7 mouse cellular contexts compared by ENCODE assay signal in the genomic region with DNA sequence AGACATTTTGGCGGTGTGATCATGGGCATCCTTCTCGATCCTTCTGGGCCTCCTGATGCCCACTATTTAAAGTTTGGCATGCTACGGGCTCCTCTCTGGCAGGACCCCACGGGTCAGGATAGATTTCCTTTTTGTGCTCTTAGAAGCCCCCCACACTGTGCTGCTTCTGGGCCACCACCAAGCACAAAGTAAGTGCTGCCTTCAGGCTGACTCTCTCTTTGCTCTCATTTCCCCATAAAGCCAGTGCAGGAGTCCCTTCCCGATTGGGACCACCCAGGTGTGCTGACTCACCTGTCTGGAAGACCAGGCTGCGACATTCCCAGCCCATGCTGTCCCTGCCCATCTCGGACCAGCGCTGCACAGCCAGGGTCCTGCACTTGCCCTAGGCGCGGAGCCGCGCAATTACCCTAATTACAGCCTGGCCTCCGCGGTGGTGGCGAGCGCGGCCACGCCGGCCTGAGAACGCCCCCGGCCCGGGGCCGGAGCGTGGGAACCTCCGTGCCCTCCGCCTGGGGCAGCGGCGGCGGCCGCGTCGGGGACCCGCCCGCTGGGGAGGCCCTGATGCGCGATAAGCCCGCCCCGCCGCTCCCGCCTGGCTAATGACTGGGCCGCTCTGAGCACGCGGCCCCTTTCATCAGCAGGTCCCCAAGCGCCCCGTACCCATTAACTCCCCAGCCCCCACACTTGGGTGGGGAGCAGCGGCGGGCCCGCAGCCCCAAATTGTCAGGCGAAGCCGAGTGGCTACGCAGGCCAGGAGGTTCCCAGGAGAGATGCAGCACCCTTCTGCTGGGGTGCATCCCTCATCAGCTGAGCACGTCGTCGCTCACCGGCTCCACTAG. TPM values are rescaled to one million over a fixed set of nuclear protein-coding genes. Genes with fewer than 3 reads are reported as not detected.
A peak's percentile ranks its signal among the peaks of the same experiment; 100 is the strongest.
DNase-seq lines count a peak whose midpoint lies in the region; ATAC-seq and TF ChIP-seq lines count a peak whose summit lies in the region.

No protein-coding gene starts in this region.

- no peak for ATAC-seq in megakaryocyte, adult 5-6 weeks (ENCODE audit: poor library complexity, severe bottlenecking)
- ATAC-seq in forebrain, postnatal 0 days: peak; percentile 91
- ATAC-seq in midbrain, embryonic 11.5 days (ENCODE audit: low FRiP score): peak; percentile 82

- DNase-seq in cerebellum, postnatal 14 days: peak; percentile 41 to 54
- peak; percentile 74 for DNase-seq in forebrain, postnatal 0 days
- peak; percentile 42 for DNase-seq in layer of hippocampus, adult 9-11 months
- peak; percentile 93 for DNase-seq in midbrain, embryonic 11.5 days (ENCODE audit: low spot score, missing footprints)
- DNase-seq in testis, postnatal 10 days (ENCODE audit: low spot score): peak; percentile 48

- H3K27me3 ChIP-seq in megakaryocyte, embryonic 14.5 days (replicated peaks): peaks cover 84% of the 10 kb centered on the region
- no peaks in the 10 kb centered on the region for H3K27me3 ChIP-seq in forebrain, postnatal 0 days (ENCODE audit: insufficient read depth, low read length)
- H3K27me3 ChIP-seq in midbrain, embryonic 11.5 days (ENCODE audit: control insufficient read depth, insufficient read depth, low read length): peaks cover 24% of the 10 kb centered on the region

- peak overlapping the region; percentile 68 for H3K9ac ChIP-seq in forebrain, postnatal 0 days
- H3K9ac ChIP-seq in midbrain, embryonic 11.5 days (ENCODE audit: low read length): peak overlapping the region; percentile 61

- TF ChIP-seq CTCF in forebrain, postnatal 0 days (IDR thresholded peaks at IDR 0.05; ENCODE audit: low read depth): no peak

- H3K4me1 ChIP-seq in megakaryocyte, embryonic 14.5 days: peaks cover 17% of the 10 kb centered on the region
- no peaks in the 10 kb centered on the region for H3K4me1 ChIP-seq in forebrain, postnatal 0 days (ENCODE audit: insufficient read depth)
- H3K4me1 ChIP-seq in midbrain, embryonic 11.5 days (ENCODE audit: control insufficient read depth, insufficient read depth, low read length): peaks cover 5% of the 10 kb centered on the region

- H3K4me3 ChIP-seq in megakaryocyte, embryonic 14.5 days (replicated peaks): peak overlapping the region; percentile 85
- peak overlapping the region; percentile 54 for H3K4me3 ChIP-seq in forebrain, postnatal 0 days (ENCODE audit: low read depth, low read length)
- H3K4me3 ChIP-seq in midbrain, embryonic 11.5 days (ENCODE audit: low read depth, low read length): peak overlapping the region; percentile 43

- no peak overlapping the region for H3K27ac ChIP-seq in forebrain, postnatal 0 days (ENCODE audit: low read depth, low read length)
- H3K27ac ChIP-seq in midbrain, embryonic 11.5 days (ENCODE audit: low read depth, low read length): no peak overlapping the region

- H3K9me3 ChIP-seq in megakaryocyte, embryonic 14.5 days: peaks cover 22% of the 10 kb centered on the region
- no peaks in the 10 kb centered on the region for H3K9me3 ChIP-seq in forebrain, postnatal 0 days (ENCODE audit: low read length)
- no peaks in the 10 kb centered on the region for H3K9me3 ChIP-seq in midbrain, embryonic 11.5 days (ENCODE audit: control insufficient read depth, low read length)

- peak overlapping the region; percentile 98 for H3K4me2 ChIP-seq in forebrain, postnatal 0 days (ENCODE audit: low read depth)
- H3K4me2 ChIP-seq in midbrain, embryonic 11.5 days: peak overlapping the region; percentile 92

- H3K36me3 ChIP-seq in megakaryocyte, embryonic 14.5 days (replicated peaks; ENCODE audit: low read length): no peaks in the 10 kb centered on the region
- no peaks in the 10 kb centered on the region for H3K36me3 ChIP-seq in forebrain, postnatal 0 days (ENCODE audit: insufficient read depth)
- H3K36me3 ChIP-seq in midbrain, embryonic 11.5 days (ENCODE audit: control insufficient read depth, insufficient read depth, low read length): no peaks in the 10 kb centered on the region

- 5% methylated on average over 55 of the region's 55 CpGs for WGBS in forebrain, postnatal 0 days
- WGBS in midbrain, embryonic 11.5 days: 4% methylated on average over 55 of the region's 55 CpGs

RNA-seq across cellular contexts. Expression of a gene that starts 16.8 kb away (rescaled TPM):
- polyA plus RNA-seq in megakaryocyte, embryonic 14.5 days (2012; ENCODE audit: insufficient read depth, low replicate concordance): 91.8 and 174 TPM in 2 replicates
- total RNA-seq in megakaryocyte, adult 5-6 weeks (2015): 0.65 and 1.1 TPM in 2 replicates
- total RNA-seq in megakaryocyte, adult 5-6 weeks (2017): 0.33 and 1.6 TPM in 2 replicates
- 2.9 and 6.0 TPM in 2 replicates for total RNA-seq in forebrain, postnatal 0 days (2014; rRNA removed)
- polyA plus RNA-seq in forebrain, postnatal 0 days (2015; fragmentation: Nextera tagmentation; extraction: Ambion mirVana): 4.2 and 5.3 TPM in 2 replicates
- 8.7 and 8.8 TPM in 2 replicates for polyA plus RNA-seq in midbrain, embryonic 11.5 days (2014; fragmentation: Nextera tagmentation; extraction: Ambion mirVana)

Comparison
In these comparisons a context has a peak if more than half of its experiments do, and no peak if none do; other contexts are left out.
1. DNase-seq: peak in every context shown above with its lines; median percentile 93 in midbrain, embryonic 11.5 days; 74 in forebrain, postnatal 0 days; 48 in testis, postnatal 10 days; 48 in cerebellum, postnatal 14 days; 42 in layer of hippocampus, adult 9-11 months.